Mouse (Mus musculus): ENCODE results near the gene Cemip.
"Not testable (repeated sequence)": the region's sequence is repeated elsewhere in the genome, so short reads cannot be mapped to it uniquely, and the experiment has no call there.

Gene Cemip

DNA sequence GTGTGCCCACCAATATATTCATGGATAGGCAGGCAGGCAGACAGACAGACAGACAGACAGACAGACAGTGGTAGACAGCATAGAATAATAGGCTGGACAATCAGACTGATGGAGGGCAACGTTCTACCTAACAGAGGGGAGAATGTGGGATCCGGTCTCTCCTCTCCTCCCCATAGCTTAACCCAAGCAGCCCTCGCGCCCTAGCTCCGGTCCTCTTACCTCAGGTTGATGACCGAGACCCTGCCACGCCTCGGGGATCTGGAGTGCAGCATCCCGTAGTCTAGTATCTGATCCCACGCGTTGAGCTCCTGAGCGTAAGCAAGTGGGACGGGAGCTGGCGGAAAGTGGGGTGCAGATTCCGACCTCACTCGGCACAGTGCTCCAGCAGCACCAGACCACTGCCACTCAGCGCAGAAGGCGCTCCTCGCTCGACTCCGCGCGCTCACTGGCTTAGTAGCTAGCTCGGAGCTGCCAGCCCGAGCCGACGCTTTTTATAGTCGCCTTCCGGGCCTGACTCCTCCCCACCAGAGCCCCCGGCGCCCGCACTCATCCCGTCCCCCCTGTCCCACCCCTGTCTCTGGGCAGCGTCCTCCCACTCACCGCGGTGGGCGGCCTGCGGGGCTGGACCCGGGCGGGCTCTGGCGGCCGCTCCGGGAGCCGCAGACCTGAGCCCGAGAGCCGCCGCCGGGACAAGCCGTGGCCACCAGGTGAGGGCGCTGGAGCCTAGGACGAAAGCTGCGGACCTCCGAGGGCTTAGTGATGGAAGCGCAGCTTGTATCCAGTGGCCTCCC, at the start of gene Cemip:
Gene Cemip (minus strand): TSS at position 464 of the 791 bp plus-strand sequence.
- CTCF ChIA-PET, result interaction anchor here (0.7 to 3.9 kb wide), 2 partner anchors 10 to 187 kb away, joined by 3 to 35 read pairs; no protein-coding TSS in a partner anchor

DNA sequence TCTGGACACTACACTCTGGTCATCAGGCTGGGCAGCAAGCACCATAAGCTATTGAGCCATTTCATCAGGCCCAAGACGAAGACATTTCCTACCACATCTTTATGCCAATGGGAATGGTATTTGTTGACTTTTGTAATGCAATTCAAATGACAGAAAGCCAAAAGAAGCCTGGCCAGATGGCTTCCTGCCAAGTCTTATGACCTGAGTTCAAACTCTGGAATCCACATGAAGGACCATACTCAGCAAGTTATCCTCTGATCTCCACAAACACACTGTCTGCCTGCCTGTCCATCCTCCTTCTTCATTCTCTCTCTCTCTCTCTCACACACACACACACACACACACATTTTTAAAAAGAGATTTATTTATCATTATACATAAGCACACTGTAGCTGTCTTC, 46.4 kb upstream of the Cemip start:
- CTCF ChIA-PET, result no interaction called here

DNA sequence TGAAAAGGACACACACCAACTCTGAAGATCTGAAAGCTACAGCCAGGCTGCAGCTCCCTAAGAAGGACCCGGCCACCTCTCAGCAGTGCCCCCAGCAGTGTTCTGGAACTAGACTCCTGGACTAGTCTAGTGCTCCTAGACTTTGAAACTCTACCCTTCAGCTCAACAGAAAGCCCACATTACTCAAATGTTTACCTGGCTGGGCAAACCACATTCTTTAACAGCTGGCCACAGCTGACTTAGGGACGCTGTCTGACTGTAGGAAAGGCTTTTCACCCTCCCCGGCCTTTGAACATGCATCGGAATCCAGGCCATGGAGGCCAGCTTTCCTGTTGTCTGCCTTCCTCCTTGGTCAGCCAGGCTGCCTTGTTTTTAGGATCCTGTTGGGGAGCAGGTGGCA, 45.4 kb upstream of the Cemip start:
- CTCF ChIA-PET, result no interaction called here

DNA sequence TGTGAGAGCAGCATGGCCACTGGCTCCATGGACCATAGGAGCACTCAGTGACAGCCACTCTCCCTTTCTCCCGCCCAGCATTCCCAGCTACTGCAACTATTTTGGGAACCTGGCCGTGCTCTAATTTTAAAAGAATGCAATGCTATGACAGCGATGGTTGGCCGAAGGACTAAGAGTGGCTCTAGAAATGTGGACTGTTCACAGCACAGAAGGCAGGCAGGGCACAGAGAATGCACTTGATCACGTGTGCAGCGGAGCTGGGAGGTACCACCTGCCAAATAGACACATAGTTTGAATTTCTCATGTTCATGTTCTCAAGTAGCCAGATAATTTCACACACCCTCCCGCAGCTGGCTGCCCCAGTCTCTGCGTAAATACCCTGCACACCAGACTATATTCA, 42.4 kb upstream of the Cemip start:
- CTCF ChIA-PET, result no interaction called here

DNA sequence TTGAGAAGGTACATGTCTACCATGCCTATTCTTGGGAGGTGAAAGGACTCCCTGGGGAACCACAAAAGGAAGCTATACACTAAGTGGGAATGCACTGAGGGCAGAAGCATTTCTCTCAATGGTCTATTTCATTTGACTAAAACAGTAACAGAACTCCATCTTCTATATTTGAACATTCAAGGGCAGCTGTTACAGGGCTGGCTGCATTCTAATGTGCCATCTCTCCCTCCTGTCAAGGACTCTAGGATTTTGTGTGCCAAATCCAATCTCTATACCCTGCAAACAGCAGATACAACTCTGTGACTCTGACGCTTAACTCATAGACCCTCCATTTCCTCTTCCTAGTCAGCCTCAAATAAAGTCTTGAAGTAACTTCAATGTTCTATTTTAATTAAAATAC, 39.4 kb upstream of the Cemip start:
- CTCF ChIA-PET, result no interaction called here

DNA sequence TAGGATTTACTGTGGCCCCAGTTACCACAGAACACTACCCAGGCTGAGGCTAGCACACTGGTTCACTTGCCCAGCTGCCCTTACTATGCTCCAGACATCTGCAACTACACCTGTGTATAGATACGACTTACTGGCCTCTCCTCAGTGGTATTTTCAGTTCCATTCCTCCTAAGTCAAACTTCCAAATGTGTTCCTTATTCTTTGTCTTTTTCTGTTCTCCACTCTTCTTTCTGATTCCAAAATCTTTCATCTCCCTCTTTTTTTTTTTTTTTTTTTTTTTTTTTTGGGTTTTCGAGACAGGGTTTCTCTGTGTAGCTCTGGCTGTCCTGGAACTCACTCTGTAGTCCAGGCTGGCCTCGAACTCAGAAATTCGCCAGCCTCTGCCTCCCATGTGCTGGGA, 37.3 kb upstream of the Cemip start:
- CTCF ChIA-PET, result not testable (repeated sequence)

DNA sequence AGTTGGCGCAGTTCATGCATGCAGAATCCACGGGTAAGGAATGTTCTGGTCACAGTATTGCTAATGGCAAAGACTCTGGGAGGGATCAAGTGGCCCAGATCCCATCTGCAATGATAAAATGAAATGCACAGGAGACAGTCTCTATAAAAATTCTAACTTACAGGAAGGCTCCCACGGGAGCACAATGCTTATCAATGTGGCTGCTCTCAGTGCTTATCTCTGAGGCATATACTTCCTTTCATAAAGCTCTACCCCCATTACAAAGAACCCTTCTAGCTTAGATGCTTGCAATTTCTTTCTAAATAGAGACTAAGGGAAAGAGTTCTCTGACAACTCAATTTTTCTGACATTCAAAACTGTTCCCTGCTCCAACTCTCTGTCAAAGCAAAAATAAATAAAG, 35.5 kb upstream of the Cemip start:
- CTCF ChIA-PET, result no interaction called here

DNA sequence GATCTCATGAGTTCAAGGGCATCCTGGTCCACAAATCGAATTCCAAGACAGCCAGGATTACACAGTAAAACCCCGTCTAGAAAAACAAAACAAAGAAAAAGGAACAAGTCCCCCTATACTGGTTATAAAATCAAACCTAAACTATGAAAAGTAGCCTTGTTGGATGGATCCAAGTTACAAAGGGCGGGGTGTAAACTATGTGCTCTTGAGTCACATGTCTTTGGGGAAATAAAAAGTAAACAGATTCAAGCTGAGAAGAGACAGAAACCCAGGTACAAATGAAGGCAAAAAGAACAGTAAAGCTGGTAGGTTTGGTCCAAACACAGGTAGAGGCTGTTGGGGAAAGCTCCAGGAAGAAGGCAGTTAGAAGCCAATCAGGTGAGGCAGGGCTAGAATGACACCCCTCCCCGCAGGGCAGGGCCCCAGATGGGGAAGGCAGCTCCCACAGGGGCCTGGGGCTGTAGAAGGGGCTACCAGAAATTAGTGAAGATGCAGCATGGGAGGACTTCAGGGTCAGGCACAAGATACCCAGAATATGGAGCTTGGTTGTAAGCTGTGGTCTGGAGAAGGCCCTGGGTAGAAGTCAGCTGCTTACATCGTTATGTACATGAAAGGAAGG, 33.9 kb upstream of the Cemip start:
- CTCF ChIA-PET, result no interaction called here

DNA sequence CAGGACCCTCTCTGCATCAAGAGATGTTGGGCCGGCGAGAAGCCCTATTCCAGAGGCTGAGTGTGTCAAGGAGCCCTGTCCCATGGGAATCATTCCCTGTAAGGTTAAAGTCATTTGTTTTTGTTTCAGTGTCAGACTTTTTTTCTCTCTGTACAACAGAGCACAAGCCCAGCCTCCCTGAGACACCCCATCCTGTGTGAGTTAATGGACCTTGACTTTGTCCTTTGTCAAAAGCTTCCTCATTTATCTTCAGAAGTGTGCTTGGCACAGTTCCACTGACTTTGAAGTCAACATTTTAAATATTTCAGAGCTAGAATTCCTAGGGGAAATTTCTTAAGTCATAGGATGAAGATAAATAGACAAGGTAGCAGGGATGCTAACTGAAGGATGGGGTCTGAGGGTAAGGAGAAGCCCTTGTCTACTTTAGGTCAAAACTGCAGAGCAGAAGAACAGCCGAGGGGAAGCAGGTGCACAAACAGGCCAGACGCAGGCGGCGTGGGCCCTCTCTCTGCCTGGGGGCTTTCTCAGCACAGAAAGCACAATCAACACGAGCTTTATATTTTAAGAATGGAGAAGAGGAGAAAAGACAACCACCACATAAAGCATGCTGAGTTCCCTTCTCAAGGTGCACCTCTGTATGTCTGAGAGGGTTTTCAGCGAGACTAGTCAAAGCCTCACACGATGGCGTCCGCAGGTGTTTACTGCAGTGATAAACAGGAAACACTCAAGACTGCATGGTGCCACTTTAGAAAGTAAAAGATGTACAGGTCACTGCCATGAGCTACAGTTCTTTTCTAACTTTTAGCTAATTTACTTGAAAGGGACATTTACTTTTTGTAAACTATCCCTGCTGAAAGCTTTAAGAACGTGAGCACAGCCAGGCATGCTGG, 33.2 kb upstream of the Cemip start:
- CTCF ChIA-PET, result no interaction called here

DNA sequence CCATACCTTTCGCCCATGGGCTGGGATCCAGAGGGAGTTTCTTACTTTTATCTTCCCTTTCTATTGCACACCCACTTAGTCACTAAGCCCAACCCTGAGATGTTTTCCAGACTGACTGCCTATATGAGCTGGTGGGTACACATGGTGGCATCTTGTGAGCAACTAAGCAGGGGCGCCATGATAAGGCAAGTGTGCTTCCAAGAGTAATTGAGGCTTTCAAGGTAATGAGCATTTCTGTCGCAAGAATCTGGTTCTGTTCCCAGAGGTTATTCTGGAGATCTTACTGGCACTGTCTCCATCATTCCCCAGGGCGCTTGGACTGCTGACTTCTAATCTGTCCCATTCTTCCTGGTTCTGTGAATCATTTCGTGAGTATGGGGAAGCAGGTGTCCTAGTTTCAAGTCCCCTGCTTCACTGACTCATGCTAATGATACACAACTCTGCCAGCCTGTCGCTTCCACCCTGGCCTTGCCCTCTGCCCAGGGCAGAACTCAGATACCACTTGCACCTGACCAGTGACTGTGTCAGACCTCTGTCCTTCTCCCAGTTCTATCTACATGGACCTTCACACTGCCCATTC, 31.3 kb upstream of the Cemip start:
- CTCF ChIA-PET, result no interaction called here

DNA sequence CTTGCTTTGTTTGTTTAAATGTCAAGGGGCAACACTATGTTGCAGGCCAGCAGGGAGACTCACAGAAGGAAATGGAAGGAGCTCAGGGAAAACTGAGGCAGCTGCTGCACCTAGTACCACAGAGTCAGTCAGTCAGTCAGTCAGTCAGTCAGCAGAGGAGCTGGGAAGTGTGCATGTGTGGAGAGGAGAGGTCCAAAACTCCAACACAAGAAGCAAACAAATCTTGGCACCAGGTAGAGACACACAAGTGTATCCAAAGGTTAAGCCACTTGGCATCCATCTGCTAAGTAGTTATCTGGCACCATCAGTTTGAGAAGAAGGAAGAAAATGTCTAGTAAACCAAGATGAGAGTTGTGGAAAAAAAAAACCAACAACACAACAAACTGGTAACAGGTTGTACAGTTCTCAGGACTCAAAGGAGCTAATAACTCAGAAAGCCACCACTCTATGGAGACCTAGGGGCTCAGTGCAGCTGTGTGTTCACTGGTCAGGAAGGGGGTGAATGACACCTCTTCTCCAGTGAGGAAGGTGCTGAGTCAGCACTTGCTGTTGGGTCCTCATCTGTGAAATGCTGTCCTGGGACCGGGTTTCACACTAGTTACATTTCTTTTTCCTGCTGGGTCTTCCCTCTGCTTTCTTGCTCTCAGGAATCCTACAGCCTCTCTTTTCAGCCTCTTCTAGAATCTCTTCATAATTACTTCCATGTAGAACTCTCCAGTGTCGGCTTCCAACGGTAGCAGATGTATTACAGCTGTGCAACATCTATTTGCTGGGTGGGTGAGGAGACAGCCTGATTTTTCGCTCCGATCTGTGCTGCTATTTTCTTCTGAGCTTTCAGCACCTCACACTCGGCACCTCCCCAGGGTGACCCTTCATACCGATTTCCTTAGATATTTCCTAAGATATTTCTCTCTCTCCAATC, 30.6 kb upstream of the Cemip start:
- CTCF ChIA-PET, result no interaction called here

DNA sequence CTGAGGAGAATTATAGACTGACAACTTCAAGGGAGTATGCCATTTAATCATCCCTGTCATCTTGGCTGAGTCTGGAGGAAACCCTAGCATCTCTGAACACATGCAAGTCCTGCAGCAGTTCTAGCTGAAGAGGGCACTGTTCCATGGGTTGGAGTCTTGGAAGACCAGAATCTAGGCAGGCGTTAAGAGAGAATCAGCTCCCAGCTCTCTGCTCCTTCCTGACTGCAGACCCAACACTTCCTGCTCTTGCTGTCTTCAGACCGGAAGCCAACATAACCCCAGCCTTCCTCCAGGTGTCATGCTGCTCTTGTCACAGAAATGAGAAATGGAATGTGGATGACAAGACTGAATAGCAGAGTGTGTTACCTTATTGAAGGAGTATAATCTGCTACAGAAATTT, 29.1 kb upstream of the Cemip start:
- CTCF ChIA-PET, result no interaction called here

DNA sequence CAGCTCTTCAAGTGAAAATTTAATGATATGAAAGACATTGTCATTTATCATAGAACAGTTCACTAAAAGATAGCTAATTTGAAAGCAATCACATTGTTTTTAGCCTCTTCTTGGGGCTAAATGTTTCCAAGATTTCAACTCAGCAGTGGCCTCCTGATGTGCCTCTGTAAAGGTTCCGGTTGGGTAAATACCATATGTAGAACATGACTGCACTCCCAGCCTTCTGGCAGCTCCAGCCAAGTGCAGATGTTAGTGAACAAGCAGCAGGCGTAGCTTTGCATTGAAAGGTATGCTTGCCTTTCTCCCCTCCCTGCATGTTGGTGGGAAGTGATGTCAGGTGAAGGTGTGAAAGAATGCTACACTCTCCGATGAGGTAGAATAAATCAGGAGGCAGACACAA, 28.5 kb upstream of the Cemip start:
- CTCF ChIA-PET, result interaction anchor here (1.0 kb wide), 1 partner anchor 156 kb away, joined by 3 read pairs; no protein-coding TSS in a partner anchor

DNA sequence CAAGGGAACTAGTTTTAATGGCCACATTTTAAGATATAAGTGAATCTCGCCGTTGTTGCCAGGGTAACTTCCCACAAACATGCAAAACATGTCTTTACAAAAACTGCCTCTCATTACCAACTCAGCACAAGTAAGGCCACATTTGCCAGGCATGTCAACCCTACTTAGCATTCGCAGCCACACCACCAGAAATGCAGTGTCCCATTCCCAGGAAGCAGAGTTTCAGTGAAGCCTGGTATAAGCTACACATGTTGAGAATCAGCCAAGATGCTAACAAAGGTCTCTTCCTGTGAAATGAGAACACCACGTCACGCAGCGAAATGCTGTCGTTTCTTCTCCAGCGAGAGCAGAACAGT, 26.7 kb upstream of the Cemip start:
- CTCF ChIA-PET, result interaction anchor here (1.0 kb wide), 1 partner anchor 23 kb away, joined by 3 read pairs; no protein-coding TSS in a partner anchor

DNA sequence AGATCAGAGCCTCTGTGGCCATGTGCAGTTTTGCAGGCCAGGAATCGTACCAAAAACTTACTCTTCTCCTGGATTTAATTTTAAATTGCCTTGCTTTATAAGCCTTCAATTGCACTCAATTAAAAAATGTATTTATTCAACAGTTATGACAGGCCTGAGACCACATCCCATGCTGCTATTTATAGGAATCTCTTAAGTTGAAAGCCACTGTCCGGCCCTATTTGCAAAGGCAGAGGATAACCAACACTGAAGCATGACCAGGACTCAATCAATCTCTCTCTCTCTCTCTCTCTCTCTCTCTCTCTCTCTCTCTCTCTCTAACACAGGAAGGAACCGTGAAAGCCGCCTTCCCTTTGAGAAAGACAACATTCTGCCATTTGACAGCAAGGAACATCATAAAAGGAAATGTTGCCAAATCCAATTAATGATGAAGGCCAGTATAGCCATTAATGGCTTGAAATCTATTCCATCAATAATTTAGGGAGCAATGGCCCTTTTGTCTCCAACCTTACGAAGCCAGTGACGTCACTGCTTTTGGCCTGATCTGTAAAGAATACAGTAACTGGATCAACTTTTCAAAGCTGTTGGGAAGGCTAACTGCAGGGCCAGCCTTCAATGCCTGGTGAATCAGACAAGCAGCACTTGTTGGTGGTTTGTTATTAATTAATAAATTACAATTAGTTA, 26.2 kb upstream of the Cemip start:
- CTCF ChIA-PET, result interaction anchor here (1.0 kb wide), 1 partner anchor 23 kb away, joined by 3 read pairs; no protein-coding TSS in a partner anchor

DNA sequence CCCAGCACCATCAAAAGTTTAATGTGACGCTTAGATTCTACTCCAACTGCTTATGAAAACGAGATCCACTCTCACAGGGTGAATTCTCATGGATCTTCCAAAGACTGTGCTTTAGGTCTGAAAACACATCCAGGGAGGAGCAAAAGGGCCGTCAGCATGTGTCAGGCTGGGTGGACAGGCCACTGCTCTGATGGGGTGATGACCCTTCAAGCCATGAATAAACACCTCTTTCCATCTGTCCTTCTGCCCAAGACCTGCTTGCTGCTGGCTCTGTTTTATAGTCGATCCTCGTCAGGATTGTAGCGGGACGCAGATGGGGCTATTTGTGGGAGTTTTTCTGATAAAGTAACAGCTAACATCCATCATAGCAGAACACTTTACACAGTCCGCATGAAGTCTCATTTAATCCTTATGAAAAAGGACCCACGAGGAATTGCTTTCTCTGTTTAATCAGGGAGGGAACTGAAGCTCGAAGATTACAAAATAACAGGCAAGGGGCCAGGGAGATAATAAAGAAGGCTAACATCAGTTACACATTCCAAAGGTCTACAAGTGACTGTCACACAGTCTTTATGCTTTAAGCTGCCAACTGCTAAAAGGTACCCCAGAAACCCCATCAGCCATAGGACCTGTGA, 25.5 kb upstream of the Cemip start:
- CTCF ChIA-PET, result no interaction called here

DNA sequence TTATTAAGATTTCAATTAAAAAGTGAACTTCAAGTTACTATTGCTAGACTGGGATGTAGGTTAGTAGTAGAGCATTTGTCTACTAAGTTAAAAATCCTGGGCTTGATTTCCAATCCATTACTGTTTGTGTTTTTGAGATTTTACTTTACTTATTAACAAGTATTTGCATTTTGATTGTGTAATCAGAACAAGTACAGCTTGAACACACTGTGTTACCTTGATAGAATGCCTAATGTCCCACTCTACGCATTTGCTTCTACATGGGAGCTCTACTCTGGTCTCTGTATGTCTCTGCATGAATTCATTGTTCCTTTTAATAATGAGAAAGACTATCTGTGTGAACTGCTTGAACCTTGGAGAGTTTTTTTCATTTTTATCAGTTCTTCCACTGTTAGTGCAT, 20.6 kb upstream of the Cemip start:
- CTCF ChIA-PET, result no interaction called here

DNA sequence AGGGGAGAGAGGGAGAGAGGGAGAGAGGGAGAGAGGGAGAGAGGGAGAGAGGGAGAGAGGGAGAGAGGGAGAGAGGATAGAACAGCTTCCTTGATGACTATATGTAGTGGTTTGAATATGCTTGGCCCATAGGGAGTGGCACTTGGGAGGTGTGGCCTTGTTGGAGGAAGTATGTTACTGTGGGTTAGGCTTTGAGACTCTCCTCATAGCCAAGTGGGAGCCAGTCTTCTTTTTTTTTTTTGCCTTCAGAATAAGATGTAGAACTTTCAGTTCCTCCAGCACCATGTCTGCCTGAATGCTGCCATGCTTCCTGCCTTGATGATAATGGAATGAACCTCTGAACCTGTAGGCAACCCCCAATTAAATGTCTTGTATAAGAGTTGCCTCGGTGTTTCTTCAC, 16.3 kb upstream of the Cemip start:
- CTCF ChIA-PET, result no interaction called here

DNA sequence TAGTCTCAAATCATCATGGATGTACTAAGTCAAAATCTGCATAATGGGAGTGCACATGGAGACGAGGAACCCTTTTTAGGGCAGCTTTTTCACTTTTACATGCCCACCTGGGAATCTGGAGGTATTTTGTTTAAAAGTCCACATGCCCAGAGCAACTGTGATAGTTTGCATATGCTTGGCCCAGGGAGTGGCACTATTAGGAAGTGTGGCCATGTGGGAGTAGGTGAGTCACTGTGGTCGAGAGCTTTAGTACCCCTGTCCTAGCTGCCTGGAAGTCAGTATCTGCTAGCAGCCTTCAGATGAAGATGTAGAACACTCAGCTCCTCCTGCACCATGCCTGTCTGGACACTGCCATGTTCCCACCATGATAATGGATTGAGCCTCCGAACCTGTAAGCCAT, 14.4 kb upstream of the Cemip start:
- CTCF ChIA-PET, result no interaction called here

DNA sequence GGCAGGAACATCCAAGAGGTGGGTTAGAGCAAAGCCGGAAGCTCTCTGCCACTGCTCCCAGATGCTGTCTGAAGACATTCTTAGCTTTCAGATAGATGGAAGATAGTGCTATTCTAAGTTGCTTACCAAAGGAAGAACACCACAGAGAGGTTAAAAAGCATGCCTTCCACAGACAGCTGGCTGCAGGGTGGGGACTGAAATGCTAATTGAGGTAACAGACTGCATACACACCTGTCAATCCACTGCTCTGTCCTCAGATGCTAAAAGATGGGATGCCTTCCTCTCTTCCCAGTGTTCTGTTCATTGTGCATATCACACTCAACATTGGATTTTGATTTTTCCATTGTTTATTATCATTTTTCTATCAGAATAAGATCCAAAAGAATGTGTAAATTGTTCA, 11.8 kb upstream of the Cemip start:
- CTCF ChIA-PET, result no interaction called here
